Mouse (Mus musculus) mouse trophoblast stem cell (cell line): ENCODE results near the gene Mast1.

ENCODE experiments used
- in situ Hi-C, 2 experiments: fragments of 300-500 bp; cut with MseI, MboI; formaldehyde crosslinking; loops; 2 replicates in 1 of 2; 3 replicates in 1 of 2; pipeline ENCODE4 v1.15.1; 2025

The Mast1 gene

DNA sequence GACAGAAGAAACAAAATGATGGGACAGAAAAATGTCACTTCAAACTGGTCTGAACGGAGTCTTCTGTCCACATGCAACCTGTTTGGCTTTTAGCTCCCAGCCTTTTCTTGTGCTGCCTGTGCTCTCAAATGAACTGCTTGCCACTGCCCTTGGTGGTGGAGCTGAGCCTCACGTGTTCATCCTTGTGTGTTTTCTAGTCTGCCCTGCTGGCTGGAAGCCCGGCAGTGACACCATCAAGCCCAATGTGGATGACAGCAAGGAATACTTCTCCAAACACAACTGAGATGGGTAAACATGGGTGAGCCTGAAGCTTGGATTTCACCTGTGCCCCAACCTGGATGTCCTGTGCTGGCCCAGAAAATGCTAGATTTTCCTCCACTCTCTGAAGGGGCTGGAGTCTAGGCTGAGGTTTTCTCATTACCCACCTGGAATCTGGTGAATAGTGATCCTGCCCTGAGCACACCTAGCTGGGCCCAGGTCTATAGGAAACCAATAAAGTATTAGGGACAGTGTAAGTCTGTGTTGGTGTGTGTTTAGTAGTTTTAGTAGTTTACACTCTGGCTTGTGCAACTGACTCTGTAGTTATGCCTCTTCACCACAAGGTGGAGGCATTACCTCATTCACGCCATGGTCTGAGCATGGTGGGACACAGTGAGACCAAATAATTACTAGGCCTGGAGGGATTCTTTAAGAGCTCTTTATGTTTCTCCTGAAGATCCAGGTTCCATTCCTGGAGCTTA, 36.8 kb upstream of the Mast1 start:
- in situ Hi-C loops = no loop called here

GRCm38 (mm10) chr8:84973079-84973478, 35.9 kb upstream of the Mast1 start:
- in situ Hi-C loops = no loop called here

GRCm38 (mm10) chr8:84970913-84971312, 33.8 kb upstream of the Mast1 start:
- in situ Hi-C loops = no loop called here

DNA sequence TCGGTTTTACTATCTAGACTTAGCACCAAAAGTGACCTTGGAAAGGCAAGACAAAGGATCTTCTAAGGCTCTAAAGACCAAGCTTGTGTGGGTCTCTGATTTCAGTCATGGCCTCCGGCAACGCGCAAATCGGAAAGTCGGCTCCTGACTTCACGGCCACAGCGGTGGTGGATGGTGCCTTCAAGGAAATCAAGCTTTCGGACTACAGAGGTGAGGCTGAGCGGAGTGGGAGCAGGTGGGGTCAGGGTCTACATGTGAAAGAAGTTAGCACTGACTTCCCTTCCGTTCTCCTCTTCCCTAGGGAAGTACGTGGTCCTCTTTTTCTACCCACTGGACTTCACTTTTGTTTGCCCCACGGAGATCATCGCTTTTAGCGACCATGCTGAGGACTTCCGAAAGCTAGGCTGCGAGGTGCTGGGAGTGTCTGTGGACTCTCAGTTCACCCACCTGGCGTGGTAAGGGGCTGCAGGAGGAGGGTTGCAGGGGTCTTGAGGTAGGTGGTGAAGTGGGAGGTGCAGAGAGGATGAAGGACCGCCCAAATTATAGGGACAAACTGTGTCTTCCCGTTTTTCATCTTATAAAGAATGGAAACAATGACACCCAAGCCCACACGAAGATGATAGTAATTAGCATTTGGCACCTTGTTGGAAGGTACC, 33.1 kb upstream of the Mast1 start:
- in situ Hi-C loops = no loop called here

GRCm38 (mm10) chr8:84969241-84970134, 32.3 kb upstream of the Mast1 start, which contains the start of the genes Gm49661, Prdx2 and Rnaseh2a:
Gm49661 (minus strand) TSS chr8:84969433.
Prdx2 (plus strand) TSS chr8:84969587.
Rnaseh2a (minus strand) TSS chr8:84969767.
- in situ Hi-C loops = no loop called here

GRCm38 (mm10) chr8:84968650-84969049, 31.5 kb upstream of the Mast1 start:
- in situ Hi-C loops = no loop called here

- in situ Hi-C loops = no loop called here
Measured at GRCm38 (mm10) chr8:84967532-84968304, 30.6 kb upstream of the Mast1 start.

DNA sequence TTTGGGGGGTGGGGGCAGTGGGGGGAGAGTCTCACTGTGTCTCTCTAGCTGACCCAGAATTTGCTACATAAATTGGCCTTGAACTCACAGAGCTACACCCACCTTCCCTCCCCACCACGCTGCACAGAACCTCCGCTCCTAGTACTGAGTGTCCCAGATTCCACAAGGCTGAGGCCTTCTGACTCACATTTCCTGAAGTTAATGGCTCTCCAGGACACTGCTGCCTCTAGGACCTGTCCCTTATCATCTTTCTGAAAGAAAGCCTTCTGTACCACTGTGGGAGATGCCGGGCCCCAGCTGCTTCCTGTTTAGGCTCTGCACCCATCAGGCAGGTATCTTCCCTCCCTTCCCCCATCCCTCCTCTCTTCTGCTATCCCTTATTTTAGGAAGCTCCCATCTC, 29.4 kb upstream of the Mast1 start:
- in situ Hi-C loops = no loop called here

DNA sequence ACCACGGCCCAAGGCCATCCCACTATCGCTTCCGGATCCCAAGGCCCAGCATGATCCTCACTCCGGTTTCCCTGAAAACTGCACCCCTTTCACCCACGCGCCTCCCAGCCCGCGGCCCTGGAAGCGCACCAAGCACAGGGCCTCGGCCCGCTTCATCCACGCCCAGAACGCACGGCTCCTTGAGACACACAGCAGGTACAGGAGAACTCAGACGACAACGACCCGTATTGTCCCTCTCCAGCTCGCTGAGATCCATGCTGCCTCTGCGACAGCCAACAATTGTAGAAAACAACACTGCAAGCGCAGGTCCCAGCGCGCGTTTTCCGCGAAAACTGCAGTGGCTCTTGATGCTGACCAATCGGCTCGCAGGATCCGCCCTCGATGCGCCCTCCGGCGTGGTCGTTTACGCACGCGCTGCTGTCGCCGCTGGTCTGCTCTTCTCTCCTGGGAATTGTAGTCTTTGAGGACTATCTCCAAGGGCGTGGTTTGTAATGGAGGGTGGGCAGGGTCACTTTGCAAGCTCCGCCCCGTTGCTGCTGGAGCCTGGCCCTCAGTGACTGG, 28.7 kb upstream of the Mast1 start:
- in situ Hi-C loops = no loop called here

- in situ Hi-C loops = no loop called here
Measured at GRCm38 (mm10) chr8:84963952-84964351, 26.8 kb upstream of the Mast1 start.

GRCm38 (mm10) chr8:84959811-84960210, 22.7 kb upstream of the Mast1 start:
- in situ Hi-C loops = loop anchor here in 1 of 2 experiments (5.0 kb wide), 1 partner anchor 38 kb away; no protein-coding TSS in a partner anchor

DNA sequence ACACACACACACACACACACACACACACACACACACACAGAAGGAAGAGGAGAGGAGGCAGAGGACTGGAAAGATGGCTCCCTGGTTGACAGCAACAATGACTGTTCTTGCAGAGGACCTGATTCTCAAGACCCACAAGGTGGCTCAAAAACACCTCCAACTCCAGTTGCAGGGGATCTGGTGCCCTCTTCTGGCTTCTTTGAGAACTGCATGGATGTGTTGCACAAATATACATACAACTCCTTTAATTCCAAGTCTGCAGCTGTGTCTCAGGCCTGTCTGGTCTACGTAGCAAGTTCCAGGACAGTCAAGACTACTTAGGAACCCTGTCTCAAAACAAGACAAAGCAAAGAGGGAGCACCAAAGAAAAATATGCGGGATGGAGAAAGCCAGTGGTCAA, 19.6 kb upstream of the Mast1 start:
- in situ Hi-C loops = loop anchor here in 1 of 2 experiments (5.0 kb wide), 1 partner anchor 34 kb away; no protein-coding TSS in a partner anchor

DNA sequence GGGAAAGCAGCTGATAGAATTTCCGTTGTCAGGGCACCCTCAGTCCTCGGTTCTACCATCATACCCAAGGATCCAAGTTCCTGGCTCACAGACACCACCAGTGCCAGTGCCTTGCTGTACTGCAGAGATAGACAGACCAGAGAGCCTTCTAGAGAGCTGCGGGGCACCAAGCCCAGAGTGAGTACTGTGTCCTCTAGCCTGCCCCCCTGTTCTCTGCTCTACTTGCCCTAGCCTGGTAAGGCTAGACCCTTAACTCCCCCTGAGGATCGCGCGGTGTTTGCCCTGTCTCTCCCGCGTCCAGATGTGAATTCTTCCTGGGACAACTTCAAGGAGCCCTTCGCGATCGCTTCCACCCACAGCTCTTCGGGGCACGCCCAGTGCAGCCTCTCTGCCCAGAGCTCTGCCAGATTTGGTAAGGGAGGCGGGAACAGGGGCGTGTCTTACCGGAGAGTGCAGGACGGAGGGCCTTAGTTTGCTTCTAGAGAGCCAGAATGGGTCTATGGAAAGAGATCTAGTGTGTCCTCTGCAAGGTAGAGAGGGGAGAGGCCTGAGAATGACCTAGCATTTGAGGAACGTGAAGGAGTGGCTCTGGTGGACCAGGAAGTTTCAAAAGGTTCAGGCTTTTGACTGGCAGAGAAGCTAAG, 15.6 kb upstream of the Mast1 start:
- in situ Hi-C loops = no loop called here

GRCm38 (mm10) chr8:84949753-84950152, 12.6 kb upstream of the Mast1 start:
- in situ Hi-C loops = no loop called here

- in situ Hi-C loops = no loop called here
Measured at GRCm38 (mm10) chr8:84947241-84947545, 10.0 kb upstream of the Mast1 start.

- in situ Hi-C loops = no loop called here
Measured at GRCm38 (mm10) chr8:84946528-84947240, 9.5 kb upstream of the Mast1 start, which contains the start of gene Rtbdn. Rtbdn (plus strand) TSS chr8:84946991.

- in situ Hi-C loops = no loop called here
Measured at GRCm38 (mm10) chr8:84945633-84946527, 8.7 kb upstream of the Mast1 start.

GRCm38 (mm10) chr8:84945235-84945632, 8.1 kb upstream of the Mast1 start:
- in situ Hi-C loops = no loop called here
